Mouse (Mus musculus) erythroid progenitor cell, adult 5-6 weeks (primary cell): ENCODE measurements around the gene Blzf1. TPM values are rescaled to one million over a fixed set of nuclear protein-coding genes. Genes with fewer than 3 reads are reported as not detected.

Experiments
- ATAC-seq: replicated peaks from 2 replicates; pipeline ENCODE4 v1.8.0; 2016; ENCODE audit warnings: moderate number of reproducible peaks, mild to moderate bottlenecking, moderate TSS enrichment, inconsistent platforms; ENCODE audit not compliant: poor library complexity, low FRiP score, severe bottlenecking
- total RNA-seq, 2 experiments: library from RNA; stranded (forward) in 1 of 2; stranded (reverse) in 1 of 2; fragments of 150-400 nt in 1 of 2; fragments of 186-747, 209-891 nt in 1 of 2; gene quantifications; 2 replicates each; pipeline versions ENCODE4 v1.2.3 to v1.2.4; 2015 to 2017; ENCODE audit warnings: low replicate concordance in 2 of 2

Gene Blzf1
- total RNA-seq, 2 experiments from 2014 or later, result 11.3 to 17.5 TPM

- no peak for ATAC-seq
Observed at GRCm38 (mm10) chr1:164247442-164247841, 59.8 kb downstream of the Blzf1 start.

- ATAC-seq, result no peak
Observed at GRCm38 (mm10) chr1:164242809-164243208, 64.5 kb downstream of the Blzf1 start.

GRCm38 (mm10) chr1:164241494-164241893 is 65.8 kb downstream of the Blzf1 start:
- ATAC-seq, result no peak

Other genes with a start within 250 kb of the Blzf1 start
- gene Sell, start 245.5 kb downstream of the Blzf1 start, total RNA-seq (2015; ENCODE audit: low replicate concordance), result 52.0 and 64.5 TPM in 2 replicates
- gene Sell, start 245.5 kb downstream of the Blzf1 start, total RNA-seq (2017; ENCODE audit: low replicate concordance), result 15.9 and 30.2 TPM in 2 replicates
- not detected in 2 replicates for gene Selp, start 192.2 kb downstream of the Blzf1 start, total RNA-seq (2015; ENCODE audit: low replicate concordance)
- not detected in 2 replicates for gene Selp, start 192.2 kb downstream of the Blzf1 start, total RNA-seq (2017; ENCODE audit: low replicate concordance)
- 6.8 and 9.2 TPM in 2 replicates for gene F5, start 155.7 kb downstream of the Blzf1 start, total RNA-seq (2015; ENCODE audit: low replicate concordance)
- gene F5, start 155.7 kb downstream of the Blzf1 start, total RNA-seq (2017; ENCODE audit: low replicate concordance), result 3.5 and 4.3 TPM in 2 replicates
- 16.2 and 21.8 TPM in 2 replicates for gene Slc19a2, start 58.4 kb downstream of the Blzf1 start, total RNA-seq (2015; ENCODE audit: low replicate concordance)
- 1.6 and 5.4 TPM in 2 replicates for gene Slc19a2, start 58.4 kb downstream of the Blzf1 start, total RNA-seq (2017; ENCODE audit: low replicate concordance)
- 1.7 and 15.5 TPM in 2 replicates for gene Ccdc181, start 31.9 kb downstream of the Blzf1 start, total RNA-seq (2015; ENCODE audit: low replicate concordance)
- gene Ccdc181, start 31.9 kb downstream of the Blzf1 start, total RNA-seq (2017; ENCODE audit: low replicate concordance), result 8.4 and 9.0 TPM in 2 replicates
- gene Nme7, start 3.4 kb downstream of the Blzf1 start, total RNA-seq (2015; ENCODE audit: low replicate concordance), result 3.8 and 14.1 TPM in 2 replicates
- gene Nme7, start 3.4 kb downstream of the Blzf1 start, total RNA-seq (2017; ENCODE audit: low replicate concordance), result 5.3 and 13.7 TPM in 2 replicates
- 24.9 and 41.5 TPM in 2 replicates for gene Atp1b1, start 150.9 kb upstream of the Blzf1 start, total RNA-seq (2015; ENCODE audit: low replicate concordance)
- 12.6 and 30.4 TPM in 2 replicates for gene Atp1b1, start 150.9 kb upstream of the Blzf1 start, total RNA-seq (2017; ENCODE audit: low replicate concordance)